Mouse (Mus musculus): ENCODE measurements around the gene Pamr1. TPM values are rescaled to one million over a fixed set of nuclear protein-coding genes. Genes with fewer than 3 reads are reported as not detected.

Pamr1 gene
- total and polyA plus RNA-seq, 3 experiments: 1.1 to 2.9 (median 1.3) TPM

GRCm38 (mm10) chr2:102598911-102599721 lies 49.3 kb downstream of the Pamr1 start:
- DNase-seq: no peak

GRCm38 (mm10) chr2:102600516-102600915 lies 50.7 kb downstream of the Pamr1 start:
- DNase-seq: no peak

GRCm38 (mm10) chr2:102610485-102610884 lies 60.7 kb downstream of the Pamr1 start:
- no peak for DNase-seq

- DNase-seq: no peak
These were observed 66.8 kb downstream of the Pamr1 start for GRCm38 (mm10) chr2:102616637-102617036.

- DNase-seq: no peak
These were observed 71.1 kb downstream of the Pamr1 start for GRCm38 (mm10) chr2:102620744-102621429.

GRCm38 (mm10) chr2:102622176-102622575 lies 72.4 kb downstream of the Pamr1 start:
- no peak for DNase-seq

- no peak for DNase-seq
These were observed 73.1 kb downstream of the Pamr1 start for GRCm38 (mm10) chr2:102622943-102623342.

- no peak for DNase-seq
These were observed 74.7 kb downstream of the Pamr1 start for GRCm38 (mm10) chr2:102624538-102624937.

- no peak for DNase-seq
These were observed 82.5 kb downstream of the Pamr1 start for GRCm38 (mm10) chr2:102632361-102632760.

- no peak for DNase-seq
These were observed 84.2 kb downstream of the Pamr1 start for GRCm38 (mm10) chr2:102634010-102634409.

- no peak for DNase-seq
These were observed 85.8 kb downstream of the Pamr1 start for GRCm38 (mm10) chr2:102635523-102636060.

GRCm38 (mm10) chr2:102636116-102636600 lies 86.3 kb downstream of the Pamr1 start:
- DNase-seq: no peak

GRCm38 (mm10) chr2:102638140-102638539 lies 88.3 kb downstream of the Pamr1 start:
- no peak for DNase-seq

GRCm38 (mm10) chr2:102638690-102639089 lies 88.9 kb downstream of the Pamr1 start:
- no peak for DNase-seq

GRCm38 (mm10) chr2:102648845-102649500 lies 99.2 kb downstream of the Pamr1 start:
- DNase-seq: no peak

- no peak for DNase-seq
These were observed 100.5 kb downstream of the Pamr1 start for GRCm38 (mm10) chr2:102650322-102650721.

GRCm38 (mm10) chr2:102655966-102656725 lies 106.3 kb downstream of the Pamr1 start:
- no peak for DNase-seq

- DNase-seq: no peak
These were observed 107.9 kb downstream of the Pamr1 start for GRCm38 (mm10) chr2:102657726-102658125.

- DNase-seq: no peak
These were observed 108.4 kb downstream of the Pamr1 start, which contains the start of gene Slc1a2 for GRCm38 (mm10) chr2:102658163-102658660. TSS of gene Slc1a2 (plus strand) at chr2:102658659.

- peak; percentile 52 for DNase-seq
These were observed 109.1 kb downstream of the Pamr1 start for GRCm38 (mm10) chr2:102658661-102659520.

Measured in adrenal gland, adult 2 months (tissue).